Mouse (Mus musculus) ES-CJ7 (cell line): ENCODE results near the gene Gdnf.

Experiments used
- DNase-seq: peaks from one replicate; pipeline ENCODE4 v3.0.0; 2011; ENCODE audit warnings: low read depth, low spot score

Gdnf gene

GRCm38 (mm10) chr15:7862890-7863289 is 52.2 kb downstream of the Gdnf start:
- DNase-seq = no peak

- DNase-seq = peak; percentile 4
Measured at GRCm38 (mm10) chr15:7863328-7863727, 52.7 kb downstream of the Gdnf start.

- DNase-seq = no peak
Measured at GRCm38 (mm10) chr15:7865305-7865704, 54.7 kb downstream of the Gdnf start.

GRCm38 (mm10) chr15:7872473-7872872 is 61.8 kb downstream of the Gdnf start:
- no peak for DNase-seq

- DNase-seq = no peak
Measured at GRCm38 (mm10) chr15:7875879-7876278, 65.2 kb downstream of the Gdnf start.

GRCm38 (mm10) chr15:7877560-7878467 is 67.2 kb downstream of the Gdnf start:
- DNase-seq = no peak

- DNase-seq = no peak
Measured at GRCm38 (mm10) chr15:7878861-7879260, 68.2 kb downstream of the Gdnf start.

GRCm38 (mm10) chr15:7879956-7880355 is 69.3 kb downstream of the Gdnf start:
- no peak for DNase-seq

- DNase-seq = no peak
Measured at GRCm38 (mm10) chr15:7884181-7884580, 73.5 kb downstream of the Gdnf start.

GRCm38 (mm10) chr15:7885106-7885505 is 74.5 kb downstream of the Gdnf start:
- DNase-seq = no peak

- no peak for DNase-seq
Measured at GRCm38 (mm10) chr15:7886591-7886990, 75.9 kb downstream of the Gdnf start.
